Mouse (Mus musculus) liver, embryonic 15.5 days (tissue): ENCODE measurements around the gene Yaf2. TPM values are rescaled to one million over a fixed set of nuclear protein-coding genes. Genes with fewer than 3 reads are reported as not detected.
A peak's percentile ranks its signal among the peaks of the same experiment; 100 is the strongest.
"Not testable (repeated sequence)": the region's sequence is repeated elsewhere in the genome, so short reads cannot be mapped to it uniquely, and the experiment has no call there.

Source experiments
- ATAC-seq: fragments of 200-750 bp; cut with Nextera tagmentation; 2 replicates; pipeline ENCODE4 v1.8.0; 2017; ENCODE audit warnings: moderate number of reproducible peaks, mild to moderate bottlenecking, moderate library complexity; ENCODE audit not compliant: insufficient read depth
- H3K27ac ChIP-seq: fragments of 300-500 bp; sonication (generic); replicated peaks from 2 replicates; pipeline ENCODE4 v1.5.1; 2015; ENCODE audit warnings: mild to moderate bottlenecking, inconsistent platforms
- H3K27me3 ChIP-seq: fragments of 300-500 bp; sonication (generic); 2 replicates; pipeline ENCODE4 v1.6.1; 2015; ENCODE audit warnings: mild to moderate bottlenecking, inconsistent platforms
- H3K36me3 ChIP-seq: fragments of 300-500 bp; sonication (generic); replicated peaks from 2 replicates; pipeline ENCODE4 v1.6.1; 2015; ENCODE audit warnings: moderate library complexity, mild to moderate bottlenecking, inconsistent platforms
- H3K4me1 ChIP-seq: fragments of 300-500 bp; sonication (generic); replicated peaks from 2 replicates; pipeline ENCODE4 v1.6.1; 2015; ENCODE audit warnings: inconsistent platforms
- H3K4me2 ChIP-seq: fragments of 300-500 bp; sonication (generic); 2 replicates; pipeline ENCODE4 v1.6.1; 2015; ENCODE audit warnings: moderate library complexity, mild to moderate bottlenecking, inconsistent platforms
- H3K4me3 ChIP-seq: fragments of 300-500 bp; sonication (generic); replicated peaks from 2 replicates; pipeline ENCODE4 v1.5.1; 2015; ENCODE audit warnings: mild to moderate bottlenecking, inconsistent platforms
- H3K9ac ChIP-seq: fragments of 300-500 bp; sonication (generic); 2 replicates; pipeline ENCODE4 v1.6.1; 2015; ENCODE audit warnings: moderate library complexity, mild to moderate bottlenecking, inconsistent platforms
- H3K9me3 ChIP-seq: fragments of 300-500 bp; sonication (generic); replicated peaks from 2 replicates; pipeline ENCODE4 v1.6.1; 2016; ENCODE audit warnings: inconsistent platforms
- WGBS: fragments of 180-500 bp; shearing (Covaris S2); methylation state at CpG from one replicate; pipeline ENCODE4 v1.1.7; 2015; ENCODE audit warnings: mixed read lengths; ENCODE audit not compliant: insufficient replicate concordance; 5-methylcytosine and 5-hydroxymethylcytosine counted together
- polyA plus RNA-seq: library from polyadenylated mRNA; unstranded; fragments of >200 nt; fragmentation: Nextera tagmentation; extraction: Ambion mirVana; gene quantifications from 2 replicates; pipeline ENCODE4 v1.2.1, GENCODE M21; 2015

Yaf2 gene
- 25.9 and 26.5 TPM in 2 replicates for polyA plus RNA-seq

GRCm38 (mm10) chr15:93336925-93337761 is at the start of gene Yaf2:
Gene Yaf2, minus strand, starts transcription at chr15:93336935.
- peak within 1 kb of the TSS; percentile 88 for H3K9ac ChIP-seq
- H3K27ac ChIP-seq, result peak within 1 kb of the TSS; percentile 87
- H3K36me3 ChIP-seq, result peaks cover 8% of the 10 kb centered on the region
- peaks cover 14% of the 10 kb centered on the region for H3K27me3 ChIP-seq
- peak within 1 kb of the TSS; percentile 87 for H3K4me3 ChIP-seq
- H3K4me2 ChIP-seq, result peak within 1 kb of the TSS; percentile 94
- no peaks in the 10 kb centered on the region for H3K9me3 ChIP-seq
- peaks cover 22% of the 10 kb centered on the region for H3K4me1 ChIP-seq
- ATAC-seq, result peak; percentile 93
- under 1% methylated on average over 65 of the region's 73 CpGs for WGBS

GRCm38 (mm10) chr15:93381337-93381736 is 44.6 kb upstream of the Yaf2 start:
- Histone ChIP-seq H3K27ac (no peak overlapping the region), H3K4me2 (no peak overlapping the region), H3K4me1 (no peaks in the 10 kb centered on the region), H3K9ac (no peak overlapping the region), H3K36me3 (peaks cover 14% of the 10 kb centered on the region), H3K27me3 (no peaks in the 10 kb centered on the region), H3K9me3 (no peaks in the 10 kb centered on the region), H3K4me3 (no peak overlapping the region)
- WGBS, result 57% methylated on average over 5 of the region's 5 CpGs
- ATAC-seq, result no peak

- 55% methylated on average over 3 of the region's 3 CpGs for WGBS
- Histone ChIP-seq H3K4me3 (no peak overlapping the region), H3K9ac (no peak overlapping the region), H3K4me2 (no peak overlapping the region), H3K36me3 (no peaks in the 10 kb centered on the region), H3K4me1 (peaks cover 13% of the 10 kb centered on the region), H3K27me3 (no peaks in the 10 kb centered on the region), H3K9me3 (no peaks in the 10 kb centered on the region), H3K27ac (no peak overlapping the region)
- no peak for ATAC-seq
Observed at GRCm38 (mm10) chr15:93379177-93379576, 42.4 kb upstream of the Yaf2 start.

- Histone ChIP-seq H3K4me2 (no peak overlapping the region), H3K9me3 (no peaks in the 10 kb centered on the region), H3K36me3 (no peaks in the 10 kb centered on the region), H3K4me3 (no peak overlapping the region), H3K27me3 (no peaks in the 10 kb centered on the region), H3K9ac (no peak overlapping the region), H3K4me1 (peaks cover 34% of the 10 kb centered on the region), H3K27ac (no peak overlapping the region)
- ATAC-seq, result no peak
- whole genome bisulfite sequencing, result 57% methylated on average over 5 of the region's 5 CpGs
Observed at GRCm38 (mm10) chr15:93375696-93376095, 39.0 kb upstream of the Yaf2 start.

GRCm38 (mm10) chr15:93372525-93373119 is 35.9 kb upstream of the Yaf2 start:
- not testable (repeated sequence) for H3K9me3 ChIP-seq, H3K4me3 ChIP-seq, H3K27me3 ChIP-seq, H3K36me3 ChIP-seq, H3K9ac ChIP-seq
- ATAC-seq, result peak; percentile 89
- Histone ChIP-seq H3K27ac (peak overlapping the region; percentile 89), H3K4me1 (peaks cover 34% of the 10 kb centered on the region), H3K4me2 (peak overlapping the region; percentile 43)

- WGBS, result 74% methylated on average over 2 of the region's 2 CpGs
- peak overlapping the region; percentile 89 for H3K27ac ChIP-seq
- ATAC-seq, result no peak
Observed at GRCm38 (mm10) chr15:93371838-93372237, 35.1 kb upstream of the Yaf2 start.

GRCm38 (mm10) chr15:93368558-93368957 is 31.8 kb upstream of the Yaf2 start:
- no peaks in the 10 kb centered on the region; the same call in 1 of the 2 replicates for H3K27me3 ChIP-seq
- H3K4me2 ChIP-seq, result no peak overlapping the region
- no peak overlapping the region for H3K27ac ChIP-seq
- H3K4me1 ChIP-seq, result peaks cover 15% of the 10 kb centered on the region
- no peaks in the 10 kb centered on the region for H3K9me3 ChIP-seq
- H3K4me3 ChIP-seq, result no peak overlapping the region
- H3K36me3 ChIP-seq, result no peaks in the 10 kb centered on the region
- no peak for ATAC-seq
- 49% methylated on average over 9 of the region's 9 CpGs for WGBS
- no peak overlapping the region for H3K9ac ChIP-seq

More at GRCm38 (mm10) chr15:93371838-93372237, 35.1 kb upstream of the Yaf2 start:
- H3K9me3 ChIP-seq, result no peaks in the 10 kb centered on the region
- no peaks in the 10 kb centered on the region for H3K36me3 ChIP-seq
- H3K4me1 ChIP-seq, result peaks cover 34% of the 10 kb centered on the region
- H3K9ac ChIP-seq, result no peak overlapping the region
- no peaks in the 10 kb centered on the region; the same call in 1 of the 2 replicates for H3K27me3 ChIP-seq
- H3K4me2 ChIP-seq, result no peak overlapping the region
- H3K4me3 ChIP-seq, result no peak overlapping the region

- H3K27me3 ChIP-seq, result no peaks in the 10 kb centered on the region; the same call in 1 of the 2 replicates
- H3K27ac ChIP-seq, result no peak overlapping the region
- H3K9ac ChIP-seq, result no peak overlapping the region
- no peak overlapping the region for H3K4me3 ChIP-seq
- WGBS, result 78% methylated on average over 6 of the region's 6 CpGs
- H3K4me1 ChIP-seq, result no peaks in the 10 kb centered on the region
- H3K36me3 ChIP-seq, result no peaks in the 10 kb centered on the region
- no peak for ATAC-seq
- H3K4me2 ChIP-seq, result no peak overlapping the region
- no peaks in the 10 kb centered on the region for H3K9me3 ChIP-seq
Observed at GRCm38 (mm10) chr15:93365561-93365960, 28.8 kb upstream of the Yaf2 start.

- Histone ChIP-seq H3K27ac (no peak overlapping the region), H3K4me1 (no peaks in the 10 kb centered on the region), H3K4me3 (no peak overlapping the region), H3K9me3 (no peaks in the 10 kb centered on the region), H3K4me2 (no peak overlapping the region), H3K9ac (no peak overlapping the region), H3K36me3 (no peaks in the 10 kb centered on the region), H3K27me3 (no peaks in the 10 kb centered on the region)
- ATAC-seq, result no peak
- 73% methylated on average over 18 of the region's 19 CpGs for WGBS
Observed at GRCm38 (mm10) chr15:93358346-93359095, 21.8 kb upstream of the Yaf2 start.

GRCm38 (mm10) chr15:93340630-93341379 is 4.1 kb upstream of the Yaf2 start:
- Histone ChIP-seq H3K27ac (no peak overlapping the region), H3K4me1 (peaks cover 13% of the 10 kb centered on the region), H3K36me3 (no peaks in the 10 kb centered on the region), H3K4me3 (no peak overlapping the region), H3K9ac (no peak overlapping the region), H3K27me3 (peaks cover 14% of the 10 kb centered on the region), H3K4me2 (no peak overlapping the region), H3K9me3 (no peaks in the 10 kb centered on the region)
- WGBS, result 57% methylated on average over 10 of the region's 10 CpGs
- ATAC-seq, result no peak
